Mouse (Mus musculus) embryonic facial prominence, embryonic 14.5 days (tissue): ENCODE measurements around the gene Sgsm3. TPM values are rescaled to one million over a fixed set of nuclear protein-coding genes. Genes with fewer than 3 reads are reported as not detected.

Source experiments
- ATAC-seq: fragments of 200-750 bp; cut with Nextera tagmentation; 2 replicates; pipeline ENCODE4 v1.8.0; 2017; ENCODE audit warnings: low read depth, moderate number of reproducible peaks, moderate TSS enrichment
- DNase-seq: peaks from one replicate; pipeline ENCODE4 v3.0.0-alpha.2; 2015; ENCODE audit warnings: low spot score
- H3K27ac ChIP-seq: fragments of 300-500 bp; sonication (generic); replicated peaks from 2 replicates; pipeline ENCODE4 v1.5.1; 2014; ENCODE audit warnings: low read depth, mild to moderate bottlenecking, low read length, moderate library complexity
- H3K27me3 ChIP-seq: fragments of 300-500 bp; sonication (generic); replicated peaks from 2 replicates; pipeline ENCODE4 v1.6.1; 2014; ENCODE audit warnings: low read length; ENCODE audit not compliant: control insufficient read depth, insufficient read depth
- H3K36me3 ChIP-seq: fragments of 300-500 bp; sonication (generic); 2 replicates; pipeline ENCODE4 v1.6.1; 2014; ENCODE audit warnings: low read length, mixed read lengths; ENCODE audit not compliant: control insufficient read depth, insufficient read depth
- H3K4me1 ChIP-seq: fragments of 300-500 bp; sonication (generic); 2 replicates; pipeline ENCODE4 v1.6.1; 2014; ENCODE audit warnings: antibody characterized with exemption, low read length; ENCODE audit not compliant: control insufficient read depth, insufficient read depth
- H3K4me2 ChIP-seq: fragments of 300-500 bp; sonication (generic); 2 replicates; pipeline ENCODE4 v1.6.1; 2014; ENCODE audit warnings: low read depth, mild to moderate bottlenecking, low read length, moderate library complexity, mixed read lengths
- H3K4me3 ChIP-seq: fragments of 300-500 bp; sonication (generic); 2 replicates; pipeline ENCODE4 v1.5.1; 2014; ENCODE audit warnings: low read depth, mild to moderate bottlenecking, low read length
- H3K9ac ChIP-seq: fragments of 300-500 bp; sonication (generic); 2 replicates; pipeline ENCODE4 v1.6.1; 2014; ENCODE audit warnings: low read depth, mild to moderate bottlenecking, low read length, moderate library complexity, mixed read lengths
- H3K9me3 ChIP-seq: fragments of 300-500 bp; sonication (generic); 2 replicates; pipeline ENCODE4 v1.6.1; 2016; ENCODE audit warnings: low read length; ENCODE audit not compliant: control insufficient read depth
- WGBS: fragments of 180-500 bp; shearing (Covaris S2); extraction: QIAGEN DNeasy Blood & Tissue Kit; methylation state at CpG from one replicate; pipeline ENCODE4 v1.1.7; 2014; 5-methylcytosine and 5-hydroxymethylcytosine counted together
- polyA plus RNA-seq: library from polyadenylated mRNA; unstranded; fragments of >200 nt; fragmentation: Nextera tagmentation; extraction: Ambion mirVana; gene quantifications from 2 replicates; pipeline ENCODE4 v1.2.1, GENCODE M21; 2014

The Sgsm3 gene
- polyA plus RNA-seq, 1 experiment from 2014 or later, result 23.8 TPM

DNA sequence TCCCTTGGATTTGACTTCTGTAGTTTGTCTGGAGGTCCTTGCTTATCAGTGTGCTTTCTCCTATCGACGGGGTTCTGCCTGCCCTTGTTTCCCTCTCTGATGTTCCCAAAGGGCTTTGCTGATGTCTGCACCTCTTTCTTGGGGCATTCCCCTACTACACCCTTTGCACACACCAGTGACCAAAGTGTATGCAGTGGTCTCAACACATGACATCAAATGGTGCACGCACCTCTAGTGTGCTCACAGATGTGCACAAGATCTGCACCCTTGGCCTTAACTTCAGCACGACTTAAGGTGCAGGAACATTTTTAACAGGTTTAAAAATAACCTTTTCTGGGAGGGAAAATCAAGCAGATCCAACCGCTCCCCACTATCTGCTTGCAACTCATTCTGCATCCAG lies 38.2 kb upstream of the Sgsm3 start:
- no peaks in the 10 kb centered on the region for H3K9me3 ChIP-seq
- peaks cover 11% of the 10 kb centered on the region for H3K36me3 ChIP-seq
- no peak overlapping the region for H3K4me3 ChIP-seq
- no peaks in the 10 kb centered on the region for H3K27me3 ChIP-seq
- H3K27ac ChIP-seq, result no peak overlapping the region
- no peak overlapping the region for H3K4me2 ChIP-seq
- H3K4me1 ChIP-seq, result no peaks in the 10 kb centered on the region
- ATAC-seq (no peak), DNase-seq (no peak)
- 80% methylated on average over 5 of the region's 5 CpGs for WGBS
- no peak overlapping the region for H3K9ac ChIP-seq

DNA sequence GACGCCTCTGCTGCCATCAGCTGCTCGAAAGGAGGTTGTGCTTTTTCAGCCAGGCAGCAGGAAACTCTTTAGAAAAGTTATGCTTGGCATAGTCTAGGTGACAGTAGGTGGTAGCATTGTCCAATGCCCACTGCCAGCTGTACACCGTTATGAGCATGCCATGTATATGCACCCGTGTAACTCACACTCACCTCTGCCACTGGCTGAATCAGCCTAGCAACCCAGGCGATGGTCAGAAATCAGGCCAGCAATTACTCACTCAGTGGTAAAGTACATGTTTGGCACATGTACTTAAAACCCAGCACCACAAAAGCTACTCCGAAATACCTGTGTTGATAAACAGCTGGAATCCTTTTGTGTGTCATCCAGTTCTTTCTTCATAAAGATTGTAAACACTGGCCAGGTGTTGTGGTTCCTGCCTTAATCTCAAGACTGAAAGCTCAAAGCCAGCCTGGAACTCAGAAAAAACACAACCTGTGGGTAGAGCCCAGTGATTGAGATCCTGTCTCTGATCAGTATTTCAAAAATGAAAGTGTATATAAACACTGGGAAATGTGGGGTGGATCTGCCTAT lies 36.0 kb upstream of the Sgsm3 start:
- H3K9me3 ChIP-seq, result no peaks in the 10 kb centered on the region
- peaks cover 9% of the 10 kb centered on the region; the same call in 1 of the 2 replicates for H3K36me3 ChIP-seq
- H3K4me2 ChIP-seq, result no peak overlapping the region
- H3K27me3 ChIP-seq, result no peaks in the 10 kb centered on the region
- WGBS, result 91% methylated on average over 6 of the region's 6 CpGs
- H3K9ac ChIP-seq, result no peak overlapping the region
- H3K4me1 ChIP-seq, result no peaks in the 10 kb centered on the region
- H3K27ac ChIP-seq, result no peak overlapping the region
- DNase-seq (no peak), ATAC-seq (no peak)
- H3K4me3 ChIP-seq, result no peak overlapping the region

DNA sequence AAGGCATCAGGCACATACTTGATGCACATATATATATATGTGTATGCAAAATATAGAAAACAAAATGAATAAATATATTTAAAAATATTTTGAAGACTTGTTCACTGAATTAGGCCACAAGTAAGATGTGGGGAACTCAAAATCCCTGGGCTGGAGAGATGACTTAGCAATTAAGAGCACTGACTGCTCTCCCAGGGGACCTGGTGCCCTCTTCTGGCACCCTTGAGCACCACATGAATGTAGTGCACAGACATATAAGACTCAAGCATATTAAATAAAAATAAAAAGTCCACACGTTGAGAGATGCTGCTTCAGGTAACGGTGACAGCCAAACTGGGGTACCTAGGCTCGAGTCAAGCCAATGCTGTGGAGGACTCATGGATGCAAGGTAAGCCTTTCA lies 31.7 kb upstream of the Sgsm3 start:
- Histone ChIP-seq H3K4me1 (peaks cover 7% of the 10 kb centered on the region; the same call in 1 of the 2 replicates), H3K9me3 (no peaks in the 10 kb centered on the region), H3K27me3 (no peaks in the 10 kb centered on the region), H3K4me3 (no peak overlapping the region), H3K9ac (no peak overlapping the region), H3K36me3 (peaks cover 7% of the 10 kb centered on the region; the same call in 1 of the 2 replicates), H3K27ac (no peak overlapping the region), H3K4me2 (no peak overlapping the region)
- ATAC-seq (no peak), DNase-seq (peak; percentile 58)
- 58% methylated on average over 3 of the region's 3 CpGs for WGBS

DNA sequence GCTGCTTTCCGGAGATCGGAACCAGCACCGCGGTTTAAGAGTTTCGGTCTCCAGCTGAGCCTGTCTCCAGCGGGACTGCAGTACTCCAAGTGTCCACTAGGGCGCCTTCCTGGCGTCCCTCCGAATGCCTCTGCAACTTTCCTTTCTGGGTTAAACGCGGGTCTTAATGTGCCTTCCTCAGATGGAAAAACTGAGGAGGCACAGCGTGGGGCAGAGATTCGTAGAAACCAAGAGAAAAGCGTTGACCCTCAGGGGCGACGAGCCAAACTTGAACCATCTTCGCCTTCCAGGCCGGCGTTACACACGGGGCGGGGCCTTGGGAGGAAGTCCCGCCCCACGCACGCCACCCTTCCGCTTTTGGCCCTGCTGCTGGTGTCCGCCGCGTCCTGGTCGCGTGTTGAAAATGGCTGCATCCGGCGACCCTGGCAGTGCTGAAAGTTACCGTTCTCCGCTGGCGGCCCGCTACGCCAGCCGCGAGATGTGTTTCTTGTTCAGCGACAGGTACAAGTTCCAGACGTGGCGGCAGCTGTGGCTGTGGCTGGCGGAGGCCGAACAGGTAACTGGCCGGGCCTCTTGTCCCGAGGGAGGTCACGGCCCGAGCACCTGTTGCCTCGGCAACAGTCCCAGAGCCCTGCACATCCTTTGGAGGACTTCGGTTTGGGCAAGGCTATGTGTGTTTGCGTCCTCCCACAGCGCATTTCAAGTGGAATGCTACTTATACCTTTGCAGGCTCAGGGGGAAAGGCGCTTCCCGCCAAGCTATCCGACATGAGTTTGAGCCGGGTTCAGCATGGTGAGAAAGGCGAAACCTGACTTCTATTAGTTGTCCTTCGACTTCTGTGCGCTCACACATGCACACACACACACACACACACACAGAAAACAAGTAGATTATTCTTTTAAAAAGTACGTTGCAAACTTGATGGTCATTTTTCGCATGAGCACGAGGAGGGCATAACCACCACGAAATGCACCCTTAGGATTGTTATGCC lies 29.1 kb upstream of the Sgsm3 start, which contains the start of gene Adsl:
Adsl (plus strand) TSS at position 346 of the 991 bp plus-strand sequence.
- H3K4me2 ChIP-seq, result peak within 1 kb of the TSS; percentile 76
- H3K27ac ChIP-seq, result peak within 1 kb of the TSS; percentile 69
- H3K27me3 ChIP-seq, result no peaks in the 10 kb centered on the region
- H3K4me1 ChIP-seq, result peaks cover 7% of the 10 kb centered on the region; the same call in 1 of the 2 replicates
- H3K4me3 ChIP-seq, result peak within 1 kb of the TSS; percentile 60
- WGBS, result under 1% methylated on average over 49 of the region's 63 CpGs
- peak; percentile 96 for DNase-seq
- ATAC-seq, result peak; percentile 95
- H3K9ac ChIP-seq, result peak within 1 kb of the TSS; percentile 66
- peaks cover 20% of the 10 kb centered on the region for H3K36me3 ChIP-seq
- no peaks in the 10 kb centered on the region for H3K9me3 ChIP-seq

DNA sequence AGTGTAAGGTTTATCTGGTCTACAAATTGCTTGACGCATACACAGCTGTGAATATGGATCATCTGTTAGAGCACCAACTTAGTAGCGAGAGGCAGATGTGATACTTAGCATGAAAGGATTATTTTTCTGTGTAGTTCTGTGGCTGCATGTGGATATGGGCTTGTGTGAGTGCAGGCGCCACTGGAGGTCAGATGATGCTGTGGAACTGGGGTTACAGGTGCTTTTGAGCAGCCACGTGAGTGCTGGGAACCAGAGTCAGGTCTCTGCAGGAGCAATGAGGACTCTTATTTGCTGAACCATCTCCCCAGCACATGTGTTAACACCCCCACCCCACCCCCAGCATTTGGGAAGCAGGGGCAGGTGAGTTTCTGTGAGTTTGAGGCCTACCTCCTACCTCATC lies 28.1 kb upstream of the Sgsm3 start:
- H3K4me1 ChIP-seq, result peaks cover 7% of the 10 kb centered on the region; the same call in 1 of the 2 replicates
- peak overlapping the region; percentile 76 for H3K4me2 ChIP-seq
- no peaks in the 10 kb centered on the region for H3K9me3 ChIP-seq
- H3K4me3 ChIP-seq, result peak overlapping the region; percentile 60
- H3K9ac ChIP-seq, result peak overlapping the region; percentile 66
- no peak for DNase-seq
- 51% methylated on average over 4 of the region's 4 CpGs for WGBS
- no peak overlapping the region for H3K27ac ChIP-seq
- no peaks in the 10 kb centered on the region for H3K27me3 ChIP-seq
- no peak for ATAC-seq
- H3K36me3 ChIP-seq, result peaks cover 30% of the 10 kb centered on the region

DNA sequence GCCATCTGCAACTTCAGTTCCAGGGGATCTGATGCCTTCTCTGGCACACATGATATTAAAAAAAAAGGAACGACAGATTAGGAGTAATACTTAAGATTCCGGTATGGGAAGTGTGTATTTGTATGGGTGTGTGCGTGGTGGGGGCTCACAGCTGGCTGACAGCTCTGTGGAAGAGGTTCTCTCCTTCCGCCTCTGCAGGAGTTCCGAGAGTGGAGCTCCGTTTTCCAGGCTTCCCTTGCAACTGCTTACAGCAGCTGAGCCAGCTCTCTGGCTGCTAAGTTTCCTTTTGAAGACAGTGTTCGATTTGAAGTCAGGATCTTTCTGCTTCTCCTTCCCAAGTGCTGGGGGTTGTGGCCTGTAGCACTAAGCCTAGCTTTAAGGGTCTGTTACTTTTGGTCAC lies 27.5 kb upstream of the Sgsm3 start:
- Histone ChIP-seq H3K36me3 (peaks cover 36% of the 10 kb centered on the region), H3K27ac (no peak overlapping the region), H3K4me2 (peak overlapping the region; percentile 76), H3K4me3 (no peak overlapping the region), H3K27me3 (no peaks in the 10 kb centered on the region), H3K9me3 (no peaks in the 10 kb centered on the region), H3K4me1 (peaks cover 7% of the 10 kb centered on the region; the same call in 1 of the 2 replicates), H3K9ac (no peak overlapping the region)
- no peak for ATAC-seq
- WGBS, result 88% methylated on average over 7 of the region's 7 CpGs
- DNase-seq, result no peak

DNA sequence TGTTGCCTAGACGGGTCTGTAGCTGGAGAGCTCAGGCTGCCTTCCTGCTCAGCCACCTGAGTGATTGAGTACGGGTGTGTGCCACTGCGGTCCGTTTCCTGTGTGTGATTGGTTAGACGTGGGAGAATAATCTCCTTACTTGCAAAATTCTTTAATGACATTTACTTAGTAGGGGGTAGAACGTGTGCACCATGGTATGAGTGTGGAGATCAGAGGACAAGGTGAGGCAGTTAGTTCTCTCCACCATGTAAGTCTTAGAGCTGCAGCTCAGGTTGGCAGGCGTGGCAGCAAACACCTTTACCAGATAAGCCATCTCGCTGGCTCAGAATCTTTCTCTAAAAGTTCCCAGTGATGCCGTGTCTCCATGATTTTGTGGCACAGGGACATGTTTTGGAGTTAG lies 23.6 kb upstream of the Sgsm3 start:
- no peak overlapping the region for H3K4me2 ChIP-seq
- H3K36me3 ChIP-seq, result peaks cover 72% of the 10 kb centered on the region
- no peak overlapping the region for H3K27ac ChIP-seq
- no peak overlapping the region for H3K9ac ChIP-seq
- DNase-seq (no peak), ATAC-seq (no peak)
- 85% methylated on average over 9 of the region's 9 CpGs for WGBS
- no peaks in the 10 kb centered on the region for H3K9me3 ChIP-seq
- no peak overlapping the region for H3K4me3 ChIP-seq
- H3K4me1 ChIP-seq, result peaks cover 7% of the 10 kb centered on the region; the same call in 1 of the 2 replicates
- no peaks in the 10 kb centered on the region for H3K27me3 ChIP-seq

DNA sequence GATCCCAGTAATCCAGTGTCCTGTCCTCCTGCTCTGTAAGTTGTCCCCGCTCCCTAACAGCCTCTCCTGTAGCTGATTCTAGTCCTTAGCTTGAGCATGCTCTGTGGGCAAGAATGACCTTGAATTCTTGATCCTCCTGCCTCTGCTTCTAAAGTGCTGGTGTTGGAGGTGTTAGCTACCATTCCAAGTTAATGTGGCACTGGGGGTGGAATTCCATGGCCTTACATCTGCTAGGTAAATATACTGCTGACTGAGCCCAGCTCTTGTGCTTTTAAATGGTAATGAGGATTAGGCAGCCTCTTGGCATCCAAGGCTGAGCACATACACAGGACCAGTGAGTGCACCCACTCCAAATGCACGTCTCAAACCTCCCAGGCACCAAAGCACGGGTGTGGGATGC lies 22.7 kb upstream of the Sgsm3 start:
- Histone ChIP-seq H3K4me3 (no peak overlapping the region), H3K4me1 (no peaks in the 10 kb centered on the region; the same call in 1 of the 2 replicates), H3K4me2 (no peak overlapping the region), H3K36me3 (peaks cover 81% of the 10 kb centered on the region), H3K9me3 (no peaks in the 10 kb centered on the region), H3K27me3 (no peaks in the 10 kb centered on the region), H3K27ac (no peak overlapping the region), H3K9ac (no peak overlapping the region)
- WGBS, result 81% methylated on average over 3 of the region's 3 CpGs
- DNase-seq, result no peak
- ATAC-seq, result no peak
